Mouse (Mus musculus) ES-E14 (cell line): Measurements from ENCODE around the gene Nagk.

Experiments used
- CHD2 ChIP-seq: IDR thresholded peaks from 2 replicates; pipeline ENCODE4 v1.6.1; 2014; ENCODE audit warnings: mild to moderate bottlenecking, low read depth, low read length, inconsistent platforms
- HCFC1 ChIP-seq: IDR thresholded peaks from 2 replicates; pipeline ENCODE4 v1.6.1; 2012; ENCODE audit warnings: low read length, inconsistent platforms, borderline replicate concordance; ENCODE audit not compliant: insufficient read depth
- MAFK ChIP-seq: IDR thresholded peaks from 2 replicates; pipeline ENCODE4 v1.6.1; 2014; ENCODE audit warnings: mild to moderate bottlenecking, low read depth, low read length, inconsistent platforms; ENCODE audit not compliant: insufficient read depth
- ZNF384 ChIP-seq: IDR thresholded peaks from 2 replicates; pipeline ENCODE4 v1.6.1; 2012; ENCODE audit warnings: low read depth, low read length, inconsistent platforms

GRCm38 (mm10) chr6:83849446-83849845, 54.7 kb downstream of the Nagk start:
- TF ChIP-seq MAFK (no peak), ZNF384 (no peak), CHD2 (no peak), HCFC1 (no peak)
